Mouse (Mus musculus) midbrain, embryonic 10.5 days (tissue): ENCODE results near the gene Cyfip1. TPM values are rescaled to one million over a fixed set of nuclear protein-coding genes. Genes with fewer than 3 reads are reported as not detected.

ENCODE experiments used
- DNase-seq: peaks from one replicate; pipeline ENCODE4 v3.0.0-alpha.2; 2017; ENCODE audit warnings: low spot score
- H3K27ac ChIP-seq: fragments of 300-500 bp; sonication (generic); replicated peaks from 2 replicates; pipeline ENCODE4 v1.5.1; 2016; ENCODE audit warnings: mild to moderate bottlenecking
- H3K27me3 ChIP-seq: fragments of 300-500 bp; sonication (generic); 2 replicates; pipeline ENCODE4 v1.6.1; 2016; ENCODE audit warnings: low read depth, mild to moderate bottlenecking; ENCODE audit not compliant: poor library complexity, severe bottlenecking
- H3K36me3 ChIP-seq: fragments of 300-500 bp; sonication (generic); 2 replicates; pipeline ENCODE4 v1.6.1; 2016; ENCODE audit warnings: mild to moderate bottlenecking, moderate library complexity
- H3K4me1 ChIP-seq: fragments of 300-500 bp; sonication (generic); 2 replicates; pipeline ENCODE4 v1.6.1; 2016
- H3K4me3 ChIP-seq: fragments of 300-500 bp; sonication (generic); 2 replicates; pipeline ENCODE4 v1.5.1; 2016; ENCODE audit warnings: mild to moderate bottlenecking, moderate library complexity
- H3K9me3 ChIP-seq: fragments of 300-500 bp; sonication (generic); replicated peaks from 2 replicates; pipeline ENCODE4 v1.6.1; 2016; ENCODE audit warnings: mild to moderate bottlenecking
- WGBS: fragments of 180-500 bp; shearing (Covaris S2); methylation state at CpG from one replicate; pipeline ENCODE4 v1.1.7; 2016; 5-methylcytosine and 5-hydroxymethylcytosine counted together
- polyA plus RNA-seq: library from polyadenylated mRNA; unstranded; fragments of >200 nt; fragmentation: Nextera tagmentation; extraction: Ambion mirVana; gene quantifications from 2 replicates; pipeline ENCODE4 v1.2.1, GENCODE M21; 2016

Gene Cyfip1
- polyA plus RNA-seq, 1 experiment from 2014 or later = 79.2 TPM

- Histone ChIP-seq H3K36me3 (peaks cover 32% of the 10 kb centered on the region), H3K4me3 (no peak overlapping the region), H3K27me3 (no peaks in the 10 kb centered on the region), H3K4me1 (peaks cover 12% of the 10 kb centered on the region), H3K9me3 (no peaks in the 10 kb centered on the region), H3K27ac (no peak overlapping the region)
- 92% methylated on average over 6 of the region's 6 CpGs for WGBS
- DNase-seq = no peak
Observed at GRCm38 (mm10) chr7:55870340-55871020, 28.9 kb downstream of the Cyfip1 start.

- H3K27ac ChIP-seq = no peak overlapping the region
- peaks cover 42% of the 10 kb centered on the region for H3K36me3 ChIP-seq
- H3K4me3 ChIP-seq = no peak overlapping the region
- 81% methylated on average over 5 of the region's 5 CpGs for WGBS
- DNase-seq = no peak
- H3K9me3 ChIP-seq = no peaks in the 10 kb centered on the region
- no peaks in the 10 kb centered on the region for H3K27me3 ChIP-seq
- H3K4me1 ChIP-seq = peaks cover 12% of the 10 kb centered on the region
Observed at GRCm38 (mm10) chr7:55871476-55871875, 29.9 kb downstream of the Cyfip1 start.

GRCm38 (mm10) chr7:55874703-55875102 is 33.2 kb downstream of the Cyfip1 start:
- H3K9me3 ChIP-seq = no peaks in the 10 kb centered on the region
- no peaks in the 10 kb centered on the region for H3K27me3 ChIP-seq
- H3K27ac ChIP-seq = no peak overlapping the region
- 88% methylated on average over 7 of the region's 7 CpGs for whole genome bisulfite sequencing
- peaks cover 75% of the 10 kb centered on the region for H3K36me3 ChIP-seq
- H3K4me3 ChIP-seq = no peak overlapping the region
- no peak for DNase-seq
- no peaks in the 10 kb centered on the region for H3K4me1 ChIP-seq

- WGBS = 94% methylated on average over 10 of the region's 10 CpGs
Observed at GRCm38 (mm10) chr7:55877721-55878120, 36.2 kb downstream of the Cyfip1 start.

GRCm38 (mm10) chr7:55880882-55881281 is 39.3 kb downstream of the Cyfip1 start:
- WGBS = 91% methylated on average over 9 of the region's 9 CpGs

More at GRCm38 (mm10) chr7:55877721-55878120, 36.2 kb downstream of the Cyfip1 start:
- Histone ChIP-seq H3K27ac (no peak overlapping the region), H3K9me3 (no peaks in the 10 kb centered on the region), H3K27me3 (no peaks in the 10 kb centered on the region), H3K4me1 (no peaks in the 10 kb centered on the region), H3K4me3 (no peak overlapping the region), H3K36me3 (peaks cover 97% of the 10 kb centered on the region)
- no peak for DNase-seq

GRCm38 (mm10) chr7:55888603-55889002 is 47.1 kb downstream of the Cyfip1 start:
- WGBS = 87% methylated on average over 4 of the region's 4 CpGs

More at GRCm38 (mm10) chr7:55880882-55881281, 39.3 kb downstream of the Cyfip1 start:
- DNase-seq = no peak
- Histone ChIP-seq H3K36me3 (peaks cover 74% of the 10 kb centered on the region), H3K27ac (no peak overlapping the region), H3K9me3 (no peaks in the 10 kb centered on the region), H3K4me3 (no peak overlapping the region), H3K27me3 (no peaks in the 10 kb centered on the region), H3K4me1 (no peaks in the 10 kb centered on the region)

GRCm38 (mm10) chr7:55889996-55890395 is 48.5 kb downstream of the Cyfip1 start:
- no peaks in the 10 kb centered on the region for H3K4me1 ChIP-seq

More at GRCm38 (mm10) chr7:55888603-55889002, 47.1 kb downstream of the Cyfip1 start:
- no peak for DNase-seq
- peaks cover 68% of the 10 kb centered on the region for H3K36me3 ChIP-seq
- H3K9me3 ChIP-seq = no peaks in the 10 kb centered on the region
- H3K27ac ChIP-seq = no peak overlapping the region
- H3K27me3 ChIP-seq = no peaks in the 10 kb centered on the region
- H3K4me1 ChIP-seq = no peaks in the 10 kb centered on the region
- no peak overlapping the region for H3K4me3 ChIP-seq

GRCm38 (mm10) chr7:55890731-55891130 is 49.2 kb downstream of the Cyfip1 start:
- Histone ChIP-seq H3K27me3 (no peaks in the 10 kb centered on the region), H3K4me1 (no peaks in the 10 kb centered on the region), H3K36me3 (peaks cover 83% of the 10 kb centered on the region), H3K27ac (no peak overlapping the region), H3K4me3 (no peak overlapping the region), H3K9me3 (no peaks in the 10 kb centered on the region)
- no peak for DNase-seq

More at GRCm38 (mm10) chr7:55889996-55890395, 48.5 kb downstream of the Cyfip1 start:
- Histone ChIP-seq H3K36me3 (peaks cover 77% of the 10 kb centered on the region), H3K27ac (no peak overlapping the region), H3K4me3 (no peak overlapping the region), H3K9me3 (no peaks in the 10 kb centered on the region), H3K27me3 (no peaks in the 10 kb centered on the region)
- DNase-seq = no peak
- WGBS = 89% methylated on average over 4 of the region's 4 CpGs

- Histone ChIP-seq H3K4me1 (no peaks in the 10 kb centered on the region), H3K4me3 (no peak overlapping the region), H3K27me3 (no peaks in the 10 kb centered on the region), H3K36me3 (peaks cover 87% of the 10 kb centered on the region), H3K27ac (no peak overlapping the region), H3K9me3 (no peaks in the 10 kb centered on the region)
- WGBS = 90% methylated on average over 11 of the region's 11 CpGs
- no peak for DNase-seq
Observed at GRCm38 (mm10) chr7:55891797-55892196, 50.3 kb downstream of the Cyfip1 start.

GRCm38 (mm10) chr7:55903766-55904165 is 62.2 kb downstream of the Cyfip1 start:
- Histone ChIP-seq H3K4me3 (no peak overlapping the region), H3K4me1 (no peaks in the 10 kb centered on the region), H3K36me3 (peaks cover 96% of the 10 kb centered on the region), H3K27me3 (no peaks in the 10 kb centered on the region), H3K27ac (no peak overlapping the region), H3K9me3 (no peaks in the 10 kb centered on the region)
- 96% methylated on average over 5 of the region's 5 CpGs for WGBS
- DNase-seq = no peak

- H3K4me3 ChIP-seq = no peak overlapping the region
- peaks cover 96% of the 10 kb centered on the region for H3K36me3 ChIP-seq
- 77% methylated on average over 2 of the region's 2 CpGs for WGBS
- no peaks in the 10 kb centered on the region for H3K27me3 ChIP-seq
- H3K27ac ChIP-seq = no peak overlapping the region
- H3K4me1 ChIP-seq = no peaks in the 10 kb centered on the region
- no peaks in the 10 kb centered on the region for H3K9me3 ChIP-seq
- DNase-seq = no peak
Observed at GRCm38 (mm10) chr7:55905449-55905848, 63.9 kb downstream of the Cyfip1 start.

GRCm38 (mm10) chr7:55909519-55909918 is 68.0 kb downstream of the Cyfip1 start:
- no peaks in the 10 kb centered on the region for H3K27me3 ChIP-seq
- 96% methylated on average over 1 of the region's 1 CpGs for WGBS

GRCm38 (mm10) chr7:55910356-55910755 is 68.8 kb downstream of the Cyfip1 start:
- WGBS = 79% methylated on average over 2 of the region's 2 CpGs
- Histone ChIP-seq H3K27me3 (no peaks in the 10 kb centered on the region), H3K36me3 (peaks cover 99% of the 10 kb centered on the region), H3K4me1 (no peaks in the 10 kb centered on the region), H3K27ac (no peak overlapping the region), H3K9me3 (no peaks in the 10 kb centered on the region), H3K4me3 (no peak overlapping the region)
- DNase-seq = no peak

More at GRCm38 (mm10) chr7:55909519-55909918, 68.0 kb downstream of the Cyfip1 start:
- no peak overlapping the region for H3K27ac ChIP-seq
- H3K4me1 ChIP-seq = no peaks in the 10 kb centered on the region
- H3K9me3 ChIP-seq = no peaks in the 10 kb centered on the region
- H3K4me3 ChIP-seq = no peak overlapping the region
- DNase-seq = no peak
- H3K36me3 ChIP-seq = peaks cover 99% of the 10 kb centered on the region
